Comparison of ENCODE assay signal across 19 mouse cellular contexts in the genomic region with DNA sequence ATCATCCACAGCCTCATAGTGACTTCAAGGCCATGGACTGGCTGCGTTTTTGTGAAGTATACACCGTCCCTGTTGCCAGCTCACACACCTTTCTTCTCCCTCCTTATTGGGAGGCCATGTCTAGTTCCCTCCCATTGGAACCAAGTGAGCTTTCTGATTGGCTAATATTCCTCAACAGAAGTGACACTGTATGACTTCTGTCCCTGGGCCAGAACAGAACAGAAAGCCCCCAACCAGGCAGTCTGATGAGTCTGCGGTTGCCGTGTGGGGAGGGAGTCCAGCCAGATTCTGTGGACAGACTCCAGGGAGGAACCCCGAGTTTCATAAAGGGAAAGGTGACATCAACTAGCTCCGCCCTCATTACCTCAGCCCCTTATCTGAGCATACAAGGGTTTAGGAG.
"Had no signal": no experiment of that assay in that cellular context is flagged by ENCODE, and none has a peak within 500 bp of the region (broad histone marks: within the 10 kb centered on the region; RNA-seq: fewer than 3 reads in every experiment).

No protein-coding gene starts in this region.

- ATAC-seq: midbrain, embryonic 16.5 days had no signal

- H3K27ac ChIP-seq: midbrain, embryonic 10.5 days; midbrain, embryonic 12.5 days; neural tube, embryonic 13.5 days; neural tube, embryonic 15.5 days had no signal

- H3K4me2 ChIP-seq: lung, embryonic 14.5 days; midbrain, embryonic 12.5 days; neural tube, embryonic 13.5 days; neural tube, embryonic 15.5 days had no signal

- H3K9me3 ChIP-seq: midbrain, embryonic 10.5 days; midbrain, embryonic 12.5 days; neural tube, embryonic 13.5 days; neural tube, embryonic 15.5 days had no signal

- H3K36me3 ChIP-seq: midbrain, embryonic 10.5 days; midbrain, embryonic 12.5 days; neural tube, embryonic 13.5 days; neural tube, embryonic 15.5 days had no signal

- H3K9ac ChIP-seq: lung, embryonic 14.5 days; midbrain, embryonic 12.5 days; neural tube, embryonic 13.5 days; neural tube, embryonic 15.5 days had no signal

- DNase-seq: lung, adult 18-20 months; lung, embryonic 14.5 days; lung, postnatal 10 days; lung, postnatal 4 days; midbrain, embryonic 14.5 days; retina, postnatal 1 day; right cerebral cortex, adult 18-20 months; right cerebral cortex, postnatal 25 days; right cerebral cortex, postnatal 4 days; spleen, adult 18-20 months; thymus, adult 18-20 months; thymus, postnatal 14 days; thymus, postnatal 36 days had no signal

- H3K4me3 ChIP-seq: midbrain, embryonic 10.5 days; midbrain, embryonic 12.5 days; myocyte; neural tube, embryonic 13.5 days; neural tube, embryonic 15.5 days had no signal
